Mouse (Mus musculus): ENCODE data around the gene Ltbp1.

The Ltbp1 gene

DNA sequence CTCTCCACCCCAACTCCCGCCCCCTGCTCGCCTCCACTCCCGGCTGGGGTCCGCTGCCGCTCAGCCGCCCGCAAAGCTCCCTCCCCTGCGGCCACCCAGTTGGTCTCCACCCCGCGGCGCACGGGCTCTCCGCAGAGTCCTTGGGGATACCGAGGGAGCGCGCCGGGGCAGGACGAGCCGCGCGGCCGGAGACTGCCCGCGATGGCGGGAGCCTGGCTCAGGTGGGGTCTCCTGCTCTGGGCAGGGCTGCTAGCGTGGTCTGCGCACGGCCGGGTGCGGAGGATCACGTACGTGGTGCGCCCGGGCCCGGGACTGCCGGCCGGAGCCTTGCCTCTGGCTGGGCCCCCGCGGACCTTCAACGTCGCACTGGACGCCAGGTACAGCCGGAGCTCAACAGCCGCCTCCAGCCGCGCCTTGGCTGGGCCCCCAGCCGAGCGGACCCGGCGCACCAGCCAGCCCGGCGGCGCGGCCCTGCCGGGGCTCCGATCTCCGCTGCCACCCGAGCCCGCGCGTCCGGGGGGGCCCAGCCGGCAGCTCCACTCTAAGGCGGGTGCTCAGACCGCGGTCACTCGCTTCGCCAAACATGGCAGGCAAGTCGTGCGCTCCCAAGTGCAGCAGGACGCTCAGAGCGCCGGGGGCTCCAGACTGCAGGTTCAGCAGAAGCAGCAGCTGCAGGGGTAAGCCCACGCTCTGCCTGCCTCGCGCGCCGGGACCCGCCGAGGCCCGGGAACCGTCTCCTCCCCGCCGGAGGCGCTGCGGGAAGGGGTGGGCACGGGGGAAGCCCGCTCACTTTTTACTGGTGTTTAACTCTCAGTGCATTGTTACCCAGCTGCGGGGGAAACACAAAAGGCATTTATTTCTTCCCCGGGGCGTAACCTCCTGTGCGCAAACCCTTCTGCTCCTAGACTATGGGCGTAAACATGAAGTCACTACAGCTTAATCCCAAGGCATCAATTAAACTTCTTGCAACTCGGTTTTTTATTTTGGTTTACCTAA lies 615 bp downstream of the Ltbp1 start:
- no peak for DNase-seq

DNA sequence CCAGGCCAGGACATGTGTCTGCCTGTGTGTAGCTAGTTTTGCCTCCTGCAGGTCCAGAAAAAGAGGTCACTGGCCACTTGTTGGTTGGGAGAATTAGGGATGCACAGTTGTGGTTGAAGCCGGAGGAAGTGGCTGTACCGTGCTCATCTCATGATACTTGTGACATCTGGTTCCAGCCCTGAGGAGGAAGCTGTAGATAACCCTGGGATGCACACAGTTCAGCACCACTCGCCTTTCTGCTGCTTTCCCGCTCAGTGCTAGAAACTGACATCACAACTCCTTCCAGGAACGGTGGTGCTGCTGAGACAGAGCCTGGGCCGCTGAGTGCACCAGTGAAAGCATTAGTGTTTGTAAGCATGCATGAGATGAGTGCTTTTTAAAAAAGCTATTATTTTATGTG lies 5.6 kb downstream of the Ltbp1 start:
- no peak for DNase-seq

DNA sequence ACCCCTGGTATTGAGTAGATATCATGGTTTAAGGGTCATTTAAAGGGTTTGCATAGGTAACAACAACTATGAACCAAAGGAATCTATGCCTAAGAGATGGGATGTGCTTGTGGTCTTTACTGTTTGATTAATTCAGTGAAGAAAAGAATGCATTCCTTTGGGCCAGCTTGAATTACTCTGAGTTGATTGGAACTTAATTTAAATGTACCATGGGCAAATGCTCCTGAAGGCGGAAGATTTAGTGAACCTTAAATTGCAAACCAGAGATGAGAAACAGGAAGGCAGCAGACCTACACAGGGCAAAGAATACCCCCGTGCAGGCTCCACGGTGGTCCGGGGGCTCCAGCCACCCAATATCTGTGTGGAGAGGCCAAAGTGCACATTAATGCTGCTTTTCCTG lies 7.8 kb downstream of the Ltbp1 start:
- no peak for DNase-seq

DNA sequence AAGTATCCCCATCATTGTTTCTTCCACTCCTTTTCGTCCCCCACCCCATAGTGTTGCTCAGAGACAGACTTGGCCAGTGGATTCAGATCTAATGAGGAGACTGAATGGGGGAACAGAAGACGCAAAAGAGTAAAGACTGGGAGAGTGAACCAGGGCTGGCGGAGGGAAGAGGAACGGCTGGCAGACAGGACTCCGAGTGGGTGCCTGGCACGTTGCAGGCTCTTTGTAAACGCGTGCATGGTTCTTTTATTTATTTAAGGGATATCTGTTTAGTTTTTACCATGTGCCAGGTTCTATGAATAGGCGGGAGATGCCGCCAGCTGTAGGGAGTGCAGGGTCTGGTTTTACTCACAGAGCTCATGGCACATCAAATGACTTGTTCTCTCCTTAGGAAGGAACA lies 8.5 kb downstream of the Ltbp1 start:
- DNase-seq, result no peak

DNA sequence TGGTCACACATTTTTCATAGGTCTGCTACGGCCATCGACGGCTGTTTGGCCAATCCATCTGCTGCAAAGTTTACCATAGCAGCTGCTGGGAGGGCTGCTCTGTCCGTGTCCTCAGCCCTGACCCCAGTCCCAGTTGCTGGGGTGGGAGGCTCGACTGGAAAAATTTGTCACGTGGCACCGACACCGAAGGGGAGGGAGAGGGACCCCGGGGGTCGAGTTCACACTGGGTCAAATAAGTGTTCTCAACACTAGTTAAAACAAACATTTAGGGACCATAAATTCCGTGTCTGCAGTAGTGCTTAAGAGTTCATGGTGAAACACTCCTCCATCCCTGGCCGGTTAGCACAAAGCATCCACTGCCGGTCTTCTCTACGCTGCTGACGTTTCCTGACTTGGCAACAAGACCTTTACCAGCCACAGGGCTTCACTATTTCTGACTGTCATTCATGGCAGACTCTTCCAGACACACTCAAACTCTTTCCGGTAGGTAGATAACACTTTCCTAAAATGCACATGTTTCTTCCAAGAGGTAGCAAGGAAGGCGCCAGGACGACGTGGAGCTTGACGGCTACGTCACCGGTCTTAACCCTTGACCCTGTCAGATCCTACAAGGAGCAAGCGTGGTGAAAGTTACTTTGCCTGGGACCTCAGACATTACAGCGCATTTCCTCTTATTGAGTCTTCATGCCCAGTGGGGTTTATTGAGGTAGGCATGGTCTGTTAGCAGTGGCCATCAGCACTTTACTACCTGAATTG lies 9.4 kb downstream of the Ltbp1 start:
- peak; percentile 25 for DNase-seq

DNA sequence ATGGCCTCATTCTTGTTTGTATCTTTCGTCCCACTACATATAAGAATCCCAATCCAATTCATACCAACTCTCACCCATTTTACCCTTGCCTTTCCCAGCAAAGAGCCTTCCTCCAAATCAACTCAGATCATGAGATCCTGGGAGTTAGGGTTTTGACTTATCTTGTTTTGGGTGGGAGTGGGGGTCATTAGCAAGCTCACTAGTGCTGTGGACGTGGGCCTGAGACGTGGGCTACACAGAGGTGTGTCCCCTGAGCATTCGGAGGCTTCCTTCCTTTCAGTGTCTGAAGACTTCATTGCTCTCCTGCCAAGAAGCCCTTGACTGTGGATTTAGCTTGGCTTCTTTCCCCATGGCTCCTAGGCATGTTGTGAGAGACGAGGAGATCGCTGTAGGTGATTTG lies 10.2 kb downstream of the Ltbp1 start:
- no peak for DNase-seq

DNA sequence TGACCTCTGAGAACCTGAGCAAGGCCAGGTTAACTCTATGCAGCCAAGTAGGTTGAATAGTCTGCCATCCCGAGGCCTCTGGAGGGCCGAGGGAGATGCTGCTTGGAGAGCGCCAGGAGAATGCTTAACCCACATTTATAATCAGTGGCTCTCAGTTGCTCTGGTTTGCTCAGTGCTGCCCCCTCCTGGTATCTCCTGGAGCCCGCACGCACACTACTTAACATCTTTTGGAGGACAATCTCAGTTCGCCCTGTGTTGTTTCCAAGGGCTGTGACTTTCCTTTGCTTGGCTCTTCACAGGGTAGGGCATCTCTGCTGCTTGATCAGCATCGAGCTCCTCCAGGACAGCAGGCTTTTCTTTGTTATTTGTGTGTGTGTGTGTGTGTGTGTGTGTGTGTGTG lies 12.1 kb downstream of the Ltbp1 start:
- DNase-seq, result no peak

DNA sequence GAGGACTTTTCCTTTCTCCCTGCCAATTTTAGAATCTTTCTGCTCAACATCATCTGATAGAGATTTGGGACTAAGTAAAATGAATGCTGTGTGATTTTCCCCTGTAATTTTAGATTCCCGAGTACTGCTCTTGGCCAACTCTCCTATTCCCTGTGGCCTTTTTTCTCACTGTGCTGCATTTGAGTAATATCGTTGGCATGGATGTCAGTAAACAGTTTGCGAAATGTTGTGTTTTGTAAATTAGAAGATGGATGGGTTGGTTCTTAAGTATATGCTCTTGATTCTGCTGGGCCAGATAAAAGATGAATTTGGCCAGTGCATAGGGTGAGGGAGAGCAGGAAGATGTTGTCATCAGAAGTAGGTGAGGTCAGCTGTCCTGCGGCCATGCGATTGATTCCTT lies 12.8 kb downstream of the Ltbp1 start:
- no peak for DNase-seq

DNA sequence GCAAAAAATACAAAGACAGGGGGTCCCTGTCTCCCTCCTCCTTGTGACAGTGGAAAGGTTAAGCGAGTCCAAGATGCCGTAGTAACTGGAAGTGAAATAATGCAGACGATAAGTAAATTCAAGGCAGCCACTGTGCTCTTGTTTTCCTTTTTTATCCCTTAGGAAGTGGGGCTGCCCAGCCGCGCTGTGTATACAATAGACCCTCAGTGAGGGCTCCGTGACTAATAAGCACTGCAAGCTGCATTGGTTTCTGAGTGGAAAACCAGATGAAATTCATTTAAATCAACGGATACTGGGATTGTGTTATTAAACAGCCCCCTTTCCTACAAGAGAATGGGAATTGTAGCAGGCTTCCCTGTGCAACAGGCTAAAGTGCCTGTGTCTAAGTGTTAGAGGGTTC lies 14.7 kb downstream of the Ltbp1 start:
- no peak for DNase-seq

DNA sequence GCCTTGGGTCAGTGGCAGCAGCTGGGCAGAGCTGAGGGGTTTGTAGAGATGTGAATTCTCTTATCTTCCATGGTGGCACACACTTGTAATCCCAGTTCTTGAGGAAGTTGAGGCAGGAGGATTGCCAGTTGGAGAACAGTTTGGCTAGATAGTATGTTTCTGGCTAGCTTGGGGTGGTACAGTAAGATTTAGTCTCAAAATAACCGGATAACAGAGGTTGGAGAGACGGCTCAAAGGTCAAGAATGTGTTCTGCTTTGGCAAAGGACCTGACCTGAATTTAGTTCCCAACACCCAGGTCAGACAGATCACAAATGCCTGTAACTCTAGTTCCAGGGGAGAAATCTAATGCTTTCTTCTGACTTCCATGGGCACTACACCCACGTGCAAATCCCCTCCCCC lies 15.3 kb downstream of the Ltbp1 start:
- no peak for DNase-seq

DNA sequence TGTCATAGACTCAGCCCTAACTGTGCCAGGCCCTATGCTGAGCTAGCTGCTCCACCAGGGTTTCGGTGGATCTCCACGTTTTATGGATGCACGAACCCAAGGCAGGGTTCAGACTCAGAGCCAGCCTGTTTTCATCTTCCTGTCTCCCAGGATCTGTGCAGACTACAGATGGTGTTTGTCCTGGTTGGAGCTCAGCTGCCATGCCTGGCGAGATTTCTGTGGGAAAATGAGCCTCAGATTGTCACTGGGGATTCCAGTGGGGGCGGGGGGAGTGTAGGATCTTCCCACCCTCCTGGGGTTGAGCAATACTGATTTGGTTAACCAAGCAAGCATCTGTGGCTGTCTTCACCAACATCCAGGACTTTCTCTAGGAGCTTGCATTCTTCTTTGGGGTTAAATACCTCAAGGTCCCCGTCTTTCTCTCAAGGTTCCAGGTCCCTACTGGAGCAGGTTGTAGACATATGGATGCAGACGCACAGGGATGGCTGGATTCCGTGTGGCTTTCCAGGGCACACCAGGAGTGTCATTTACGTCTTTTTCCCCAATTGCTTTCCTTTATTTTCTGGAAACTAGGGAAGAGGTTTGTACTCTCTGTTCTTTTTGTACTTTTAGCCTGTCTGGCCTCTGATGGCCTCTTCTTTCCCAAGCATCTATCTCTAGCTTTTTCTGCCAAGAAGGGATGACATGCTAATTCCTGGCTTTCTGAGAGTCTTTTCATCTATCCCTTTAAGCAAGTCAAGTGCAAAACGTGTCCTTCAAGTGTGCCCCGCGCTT lies 22.2 kb downstream of the Ltbp1 start:
- no peak for DNase-seq

DNA sequence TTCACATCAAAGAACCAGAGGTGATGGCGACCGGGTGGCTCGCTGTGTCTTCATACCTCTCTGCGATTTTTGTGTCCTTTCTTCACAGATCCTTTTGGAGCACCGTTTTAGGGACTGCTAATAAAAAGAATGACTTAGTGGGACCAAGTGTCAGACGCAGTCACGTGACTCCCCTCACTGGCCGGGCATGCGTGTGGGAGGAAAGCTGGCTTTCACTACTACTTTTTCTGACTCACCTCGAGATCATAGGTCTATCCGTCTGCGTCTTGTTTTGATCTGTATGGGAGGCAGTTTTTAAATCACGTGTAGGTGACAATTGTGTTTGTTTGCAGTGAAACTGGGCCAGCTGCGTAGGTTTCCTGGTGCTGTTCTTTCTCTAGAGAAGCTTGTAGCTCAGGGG lies 28.0 kb downstream of the Ltbp1 start:
- DNase-seq, result no peak

DNA sequence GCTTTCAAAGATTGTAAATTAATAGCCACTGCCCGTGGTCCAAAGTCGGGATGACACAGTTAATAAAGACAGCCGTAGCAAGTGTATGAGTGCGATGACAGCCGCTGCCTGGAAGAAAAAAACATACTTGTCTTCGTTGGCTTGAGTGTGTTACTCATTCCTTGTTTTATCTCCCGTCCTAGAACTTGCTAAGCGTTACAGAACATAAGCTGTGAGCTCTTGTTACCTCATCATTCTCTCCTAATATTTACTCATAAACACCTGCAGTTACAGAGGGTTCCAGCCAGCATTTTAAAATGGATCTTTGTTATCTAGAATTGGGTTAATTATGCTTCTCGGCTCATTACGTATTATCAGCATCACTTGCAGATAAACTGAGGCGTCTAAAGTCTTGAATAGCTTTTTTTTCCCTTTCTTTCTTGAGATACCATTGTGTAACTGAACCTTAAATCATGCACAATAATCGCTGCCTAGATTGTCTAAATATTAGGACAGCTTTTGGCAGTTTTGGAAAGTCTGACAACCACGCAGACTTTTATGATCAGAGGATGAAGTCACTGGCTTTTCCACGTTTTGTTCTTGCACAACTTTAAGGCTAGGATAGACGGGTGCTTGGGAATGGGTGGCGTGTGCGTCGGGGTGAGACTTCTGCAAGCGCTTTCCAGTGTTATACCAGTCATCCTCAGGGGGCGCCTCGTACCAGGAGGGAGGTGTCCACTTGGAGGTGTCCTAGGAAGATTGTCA lies 28.7 kb downstream of the Ltbp1 start:
- no peak for DNase-seq

DNA sequence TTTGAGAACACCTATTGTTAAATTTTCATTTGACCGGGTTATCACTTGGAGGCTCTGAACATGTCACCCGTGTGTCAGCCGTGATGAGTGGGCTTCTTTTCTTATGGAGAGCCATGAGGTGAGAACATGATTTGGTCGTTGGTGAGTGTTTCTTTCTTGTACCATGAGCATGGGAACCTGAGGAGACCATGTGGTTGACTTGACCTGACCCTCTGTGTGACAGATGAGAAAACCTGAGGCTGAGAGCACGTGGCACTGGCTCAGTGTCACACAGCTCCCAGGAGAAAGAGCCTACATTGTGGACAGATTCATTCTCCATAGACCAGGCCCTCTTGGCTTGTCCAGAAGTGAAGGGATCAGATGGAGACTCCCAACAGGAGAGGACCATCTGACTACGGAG lies 31.5 kb downstream of the Ltbp1 start:
- no peak for DNase-seq

DNA sequence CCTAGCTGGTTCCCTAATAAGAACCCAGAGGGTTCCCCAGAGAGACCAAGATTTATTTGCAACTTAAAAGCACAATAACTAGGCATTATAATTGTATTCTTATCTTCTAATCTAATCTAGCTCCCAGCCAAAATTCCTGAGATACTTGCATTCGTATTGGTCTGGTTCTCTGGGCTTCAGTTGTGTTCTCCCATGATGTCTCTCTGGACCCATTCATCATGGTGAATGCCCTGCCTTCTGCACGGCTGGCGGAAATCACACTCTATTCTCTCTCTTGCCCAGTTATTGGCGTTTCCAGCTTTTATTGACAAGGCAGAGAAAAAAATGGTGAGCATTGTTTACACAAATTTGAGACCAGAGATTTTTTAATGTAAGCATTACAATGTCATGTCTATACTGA lies 33.6 kb downstream of the Ltbp1 start:
- no peak for DNase-seq

DNA sequence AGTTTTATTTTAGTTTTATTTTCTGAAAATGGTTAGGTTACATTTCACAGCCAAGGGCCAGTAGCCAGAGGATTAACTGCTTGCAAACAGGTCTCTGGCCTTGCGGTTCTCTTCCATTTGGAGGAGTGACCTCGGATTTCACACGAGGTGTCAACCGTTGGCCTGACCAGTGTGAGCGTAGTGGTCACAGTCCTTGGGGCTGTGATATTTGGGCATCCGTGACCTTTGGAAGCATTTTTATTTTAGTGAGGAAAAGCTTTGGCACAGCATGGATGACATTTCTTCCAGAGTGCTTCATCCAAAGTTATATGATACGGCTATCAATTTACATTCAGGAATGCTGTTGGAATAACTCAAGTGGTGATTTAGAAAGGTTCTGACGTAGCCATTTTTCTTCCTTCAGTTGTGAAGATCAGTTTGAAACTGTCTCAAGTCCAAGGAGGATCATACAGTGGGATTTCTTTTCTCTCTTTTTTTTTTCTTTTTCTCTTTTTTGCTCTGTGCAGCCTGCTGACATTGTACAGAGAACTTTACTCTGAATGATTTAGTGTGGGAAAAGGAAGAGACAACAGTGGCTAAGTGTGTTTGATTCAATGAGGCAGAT lies 44.1 kb downstream of the Ltbp1 start:
- no peak for DNase-seq

DNA sequence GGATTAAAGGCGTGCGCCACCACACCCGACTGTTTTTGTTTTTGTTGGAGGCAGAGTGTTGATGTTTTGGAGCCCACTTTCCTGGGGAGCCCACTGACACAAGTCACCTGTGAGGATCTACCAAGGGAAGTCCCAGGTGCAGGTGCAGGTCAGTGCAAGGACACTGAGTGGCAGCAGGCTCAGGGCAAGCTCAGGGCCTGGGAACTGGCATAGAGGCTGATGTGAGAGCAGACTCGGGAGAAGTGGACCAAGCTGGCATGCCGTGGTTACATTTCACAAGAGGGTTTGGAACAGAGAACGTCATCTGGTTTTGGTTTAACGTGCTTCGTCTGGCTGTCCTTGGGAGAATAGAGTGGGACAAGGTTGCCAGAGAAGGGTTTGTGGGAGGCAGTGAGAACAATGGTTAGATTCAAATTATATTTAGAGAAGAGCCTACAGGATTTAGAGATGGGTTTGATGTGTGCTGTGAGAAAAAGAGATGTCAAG lies 46.1 kb downstream of the Ltbp1 start:
- DNase-seq, result no peak

DNA sequence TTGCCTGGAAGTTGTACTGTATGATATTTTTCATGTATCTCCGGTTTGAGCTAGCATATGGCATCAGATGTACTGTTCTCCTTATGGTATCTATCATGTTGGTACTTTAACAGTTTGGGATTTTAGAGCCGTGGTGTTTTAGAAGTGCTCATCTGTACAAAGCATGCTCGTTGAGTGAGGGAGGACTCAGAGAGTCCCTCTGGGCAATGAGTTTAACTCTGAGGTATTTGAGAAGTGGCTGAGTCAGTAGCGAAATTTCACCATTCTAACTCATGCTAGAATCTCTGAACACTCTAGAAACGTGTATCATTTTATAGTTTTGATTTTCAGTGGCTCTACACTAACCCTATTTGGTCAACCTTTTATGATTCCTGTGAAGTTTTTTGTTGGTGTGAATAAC lies 49.9 kb downstream of the Ltbp1 start:
- no peak for DNase-seq

DNA sequence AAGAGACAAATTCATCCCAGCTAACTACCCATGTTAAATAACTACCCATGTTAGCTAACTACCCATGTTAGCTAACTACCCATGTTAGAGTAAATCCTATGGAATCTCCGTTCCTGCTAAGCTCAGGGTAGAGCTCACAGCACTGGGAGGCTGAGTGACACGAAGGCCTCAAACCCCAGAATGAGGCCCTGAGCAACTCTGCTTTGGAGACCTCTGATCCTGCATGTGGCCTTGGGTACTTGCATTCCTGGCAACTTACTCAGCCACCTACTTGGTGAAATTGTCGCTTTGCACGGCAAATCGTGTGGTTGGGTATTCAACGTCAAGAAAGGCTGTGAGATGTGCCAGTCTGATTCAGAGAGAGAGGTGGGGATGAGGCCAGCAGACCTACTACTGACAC lies 50.6 kb downstream of the Ltbp1 start:
- DNase-seq, result no peak

DNA sequence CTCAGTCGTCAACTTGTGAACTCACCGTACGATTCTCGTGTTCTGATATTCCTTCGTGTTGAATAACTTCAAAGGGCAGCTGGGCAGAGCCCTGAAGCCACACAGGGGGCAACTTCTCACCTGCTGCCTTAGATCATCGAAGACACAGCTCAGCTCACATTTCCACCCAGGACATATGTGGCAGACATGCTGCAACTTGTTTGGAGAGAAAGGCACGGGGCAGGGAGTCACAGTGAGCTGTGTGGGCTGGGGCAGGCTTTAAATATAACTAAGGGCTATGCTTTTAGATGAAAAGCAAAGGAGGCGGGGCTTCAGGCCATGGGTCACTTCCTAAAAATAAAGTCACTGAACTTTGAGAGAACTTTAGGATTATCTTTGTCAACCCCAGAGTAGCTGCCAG lies 51.3 kb downstream of the Ltbp1 start:
- no peak for DNase-seq

DNA sequence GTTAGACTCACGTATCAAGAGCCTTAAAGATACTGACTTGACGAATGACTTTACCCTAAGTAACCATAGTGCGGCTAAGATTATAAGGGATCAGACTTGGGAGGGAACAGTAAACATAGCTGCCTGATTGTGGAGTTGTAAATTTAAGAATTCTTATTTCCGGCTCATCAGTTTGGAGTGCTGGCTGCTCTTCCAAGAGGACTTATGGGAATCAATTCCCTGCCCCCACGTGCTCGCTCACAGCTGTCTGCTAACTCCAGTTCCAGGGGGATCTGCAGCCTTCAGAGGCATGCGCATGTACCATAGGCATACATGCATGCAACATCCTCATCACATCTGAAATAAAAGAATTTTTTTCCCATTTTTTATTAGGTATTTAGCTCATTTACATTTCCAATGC lies 61.0 kb downstream of the Ltbp1 start:
- no peak for DNase-seq

DNA sequence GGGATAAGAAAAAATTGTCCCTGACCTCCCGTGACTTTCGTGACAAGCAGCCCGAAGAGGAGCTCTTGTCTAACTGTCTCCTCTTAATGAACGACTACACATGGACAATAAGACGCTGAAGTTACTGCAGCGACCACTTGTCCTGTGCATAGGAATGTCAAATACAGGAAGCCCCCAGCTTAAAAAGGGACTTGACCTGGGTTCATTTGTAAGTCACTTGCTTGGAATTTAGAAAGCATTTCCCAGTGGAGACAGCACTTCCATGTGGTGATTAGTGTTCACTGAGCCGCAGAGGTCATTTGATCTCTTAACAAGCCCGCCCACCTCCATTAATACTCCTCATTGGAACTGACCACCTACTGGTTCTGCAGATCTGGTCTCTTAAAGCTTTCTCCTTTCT lies 61.9 kb downstream of the Ltbp1 start:
- peak; percentile 51 for DNase-seq
